Mouse (Mus musculus) adrenal gland, postnatal 36 days (tissue): ENCODE results near the gene Pds5b. TPM values are rescaled to one million over a fixed set of nuclear protein-coding genes. Genes with fewer than 3 reads are reported as not detected.
"Not testable (repeated sequence)": the region's sequence is repeated elsewhere in the genome, so short reads cannot be mapped to it uniquely, and the experiment has no call there.

Experiments
- DNase-seq, 2 experiments: peaks; one replicate each; pipeline ENCODE4 v3.0.0; 2021; ENCODE audit warnings: mixed read lengths in 1 of 2
- total RNA-seq, 2 experiments: library from RNA; stranded (reverse); gene quantifications; 2 replicates each; pipeline ENCODE4 v1.2.3; 2021

Pds5b gene
- total RNA-seq, 2 experiments from 2014 or later: 24.9 to 25.4 TPM

DNA sequence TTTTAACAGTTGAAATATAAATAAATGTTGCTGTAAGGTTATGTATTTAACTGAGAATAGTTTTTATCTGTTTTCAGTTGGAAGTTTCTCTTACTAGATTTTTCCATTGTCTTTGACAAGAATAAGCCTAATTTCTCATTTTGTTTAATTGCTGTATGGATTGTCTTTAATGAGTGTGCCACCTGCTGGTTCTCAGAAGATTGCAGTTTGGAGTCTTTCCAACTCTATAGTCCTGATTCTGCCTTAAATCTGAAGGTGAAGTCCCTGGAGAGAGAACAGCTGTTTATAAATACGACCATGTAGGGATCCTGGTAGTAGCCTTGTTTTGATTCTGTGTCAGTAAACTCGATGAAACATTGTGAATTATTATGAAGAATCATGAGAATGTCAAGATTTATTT, 29.2 kb downstream of the Pds5b start:
- peak; percentile 23 to 56 for DNase-seq

DNA sequence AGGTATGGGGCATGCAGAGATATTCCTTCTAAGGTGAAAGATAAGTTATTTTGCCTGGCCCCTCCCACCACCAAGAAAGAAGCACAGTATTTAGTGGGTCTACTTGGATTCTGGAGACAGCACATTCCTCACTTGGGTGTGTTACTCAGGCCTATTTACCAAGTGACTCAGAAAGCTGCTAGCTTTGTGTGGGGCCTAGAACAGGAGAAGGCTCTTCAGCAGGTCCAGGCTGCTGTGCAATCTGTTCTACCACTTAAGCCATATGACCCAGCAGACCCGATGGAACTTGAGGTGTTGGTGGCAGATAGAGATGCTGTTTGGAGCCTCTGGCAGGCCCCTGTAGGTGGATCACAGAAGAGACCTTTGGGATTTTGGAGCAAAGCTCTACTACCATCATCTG, 33.1 kb downstream of the Pds5b start:
- not testable (repeated sequence) for DNase-seq

DNA sequence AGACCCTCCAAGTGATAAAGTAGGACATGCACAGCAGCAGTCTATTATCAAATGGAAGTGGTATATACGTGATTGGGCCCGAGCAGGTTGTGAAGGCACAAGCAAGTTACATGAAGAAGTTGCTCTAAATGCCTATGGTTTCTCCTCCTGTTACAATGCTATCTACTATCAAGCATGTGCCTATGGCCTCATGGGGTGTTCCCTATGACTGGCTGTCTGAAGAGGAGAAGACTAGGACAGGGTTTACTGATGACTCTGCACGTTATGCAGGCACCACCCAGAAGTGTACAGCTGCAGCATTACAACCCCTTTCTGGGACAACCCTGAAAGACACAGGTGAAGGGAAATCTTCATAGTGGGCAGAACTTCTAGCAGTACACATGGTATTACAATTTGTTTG, 33.6 kb downstream of the Pds5b start:
- DNase-seq: not testable (repeated sequence)

DNA sequence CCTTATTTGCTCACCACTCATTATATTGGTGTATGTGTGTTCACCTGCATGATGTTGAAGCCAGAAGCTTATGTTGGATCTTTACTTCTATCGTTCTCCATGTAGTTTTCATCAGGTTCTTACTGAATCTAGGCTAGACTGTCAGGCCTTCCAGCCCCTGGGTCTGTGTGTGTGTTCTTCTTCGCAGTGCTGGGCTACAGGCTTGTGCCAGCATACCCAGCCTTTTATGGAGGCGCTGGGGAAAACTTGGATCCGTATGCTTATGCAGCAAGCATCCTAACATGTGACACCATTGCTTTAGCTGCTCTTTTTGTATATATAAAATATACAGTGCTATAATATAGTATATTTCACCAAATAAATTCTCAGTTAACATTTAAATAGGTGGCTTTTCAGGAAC, 38.0 kb downstream of the Pds5b start:
- DNase-seq: no peak

DNA sequence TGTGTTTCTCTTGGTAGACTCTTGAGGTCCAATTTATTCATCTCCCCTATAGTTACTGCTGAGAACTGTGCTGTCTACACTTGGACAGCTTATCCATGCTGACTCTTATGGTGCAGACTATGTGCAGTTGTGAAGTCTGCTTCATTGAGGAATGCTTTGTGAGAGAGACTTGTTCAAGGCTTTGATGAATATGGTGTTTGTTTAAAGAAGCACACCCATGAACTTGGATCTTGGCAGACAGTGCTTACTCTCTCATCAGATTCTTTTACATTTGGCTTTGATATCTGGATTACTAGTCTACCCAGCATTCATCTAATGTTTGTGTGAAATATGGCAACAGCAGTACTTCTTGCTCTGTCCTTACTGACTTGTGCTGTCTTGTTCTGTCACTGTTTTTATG, 39.9 kb downstream of the Pds5b start:
- no peak for DNase-seq

DNA sequence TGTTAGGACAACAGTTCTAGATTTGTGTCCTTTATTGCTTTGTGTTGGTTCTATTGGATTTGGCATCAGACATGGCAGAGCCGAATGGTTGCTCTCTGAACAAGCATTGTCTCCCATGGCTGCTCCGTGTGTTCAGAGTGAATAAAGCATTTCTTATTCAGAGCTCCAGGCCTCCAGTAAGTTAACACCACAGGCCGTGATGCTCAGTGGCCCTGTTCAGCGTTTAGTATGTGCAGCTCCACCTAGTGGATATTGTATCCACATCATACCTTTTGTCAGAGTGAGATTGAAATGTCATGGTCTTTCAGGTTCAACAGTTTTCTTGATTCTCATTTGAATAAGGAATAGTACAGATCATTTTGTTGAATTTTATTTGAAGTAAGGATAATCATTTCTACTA, 44.2 kb downstream of the Pds5b start:
- peak; percentile 12 to 28 for DNase-seq

GRCm38 (mm10) chr5:150724641-150725040, 51.1 kb downstream of the Pds5b start:
- DNase-seq: no peak

GRCm38 (mm10) chr5:150737028-150737427, 63.5 kb downstream of the Pds5b start:
- DNase-seq: not testable (repeated sequence)

DNA sequence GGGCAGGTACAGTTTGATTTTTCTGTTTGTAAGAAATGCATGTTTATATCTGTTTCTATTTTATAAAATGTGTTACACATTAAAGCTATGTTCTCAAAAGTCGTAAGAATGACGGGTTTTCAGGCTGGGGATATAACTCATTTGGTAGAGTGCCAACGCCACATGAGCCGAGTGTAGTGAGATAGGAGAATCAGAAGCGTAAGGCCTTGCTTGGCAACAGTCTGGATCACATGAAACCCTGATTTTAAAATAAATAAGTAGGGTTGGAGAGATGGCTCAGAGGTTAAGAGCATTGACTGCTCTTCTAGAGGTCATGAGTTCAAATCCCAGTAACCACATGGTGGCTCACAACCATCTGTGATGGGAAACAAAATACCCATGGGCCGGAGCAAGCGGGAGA, 65.8 kb downstream of the Pds5b start:
- DNase-seq: no peak

DNA sequence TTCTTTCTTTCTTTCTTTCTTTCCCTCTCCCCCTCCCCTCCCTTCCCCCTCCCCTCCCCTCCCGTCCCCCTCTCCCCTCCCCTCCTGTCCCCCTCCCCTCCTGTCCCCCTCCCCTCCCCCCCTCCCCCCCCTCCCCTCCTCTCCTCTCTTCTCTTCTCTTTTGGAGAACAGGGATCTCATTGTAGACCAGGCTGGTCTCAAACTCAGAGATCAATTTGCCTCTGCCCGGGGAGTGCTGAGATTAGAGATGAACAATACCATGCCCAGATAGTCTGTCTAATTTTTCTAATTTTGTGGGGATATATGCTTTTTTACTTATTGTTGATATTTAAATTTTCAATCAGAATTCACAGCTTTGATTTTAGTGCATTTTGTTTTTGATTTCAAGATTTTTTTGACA, 67.1 kb downstream of the Pds5b start:
- DNase-seq: no peak

GRCm38 (mm10) chr5:150756623-150757022, 83.1 kb downstream of the Pds5b start:
- DNase-seq: no peak

DNA sequence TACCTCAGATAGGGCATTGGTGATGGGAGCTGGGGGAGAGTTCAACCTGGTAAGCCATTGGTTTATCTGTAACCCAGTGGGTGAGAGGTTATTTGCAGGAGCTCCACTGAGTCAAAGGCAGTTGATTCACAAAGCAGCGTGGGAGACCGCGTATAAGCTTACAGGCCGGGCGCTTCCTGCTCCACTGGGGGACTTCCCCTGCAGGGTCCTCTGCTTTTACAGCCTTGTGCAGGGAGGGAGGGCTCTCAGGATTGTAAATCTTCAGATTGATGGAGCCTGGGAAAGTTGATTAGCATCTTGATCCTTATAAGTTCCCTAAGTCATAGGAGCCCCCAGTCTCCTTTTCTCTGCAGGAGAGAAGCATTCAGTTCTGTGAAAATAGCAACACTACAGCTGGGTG, 98.9 kb downstream of the Pds5b start:
- DNase-seq: no peak

DNA sequence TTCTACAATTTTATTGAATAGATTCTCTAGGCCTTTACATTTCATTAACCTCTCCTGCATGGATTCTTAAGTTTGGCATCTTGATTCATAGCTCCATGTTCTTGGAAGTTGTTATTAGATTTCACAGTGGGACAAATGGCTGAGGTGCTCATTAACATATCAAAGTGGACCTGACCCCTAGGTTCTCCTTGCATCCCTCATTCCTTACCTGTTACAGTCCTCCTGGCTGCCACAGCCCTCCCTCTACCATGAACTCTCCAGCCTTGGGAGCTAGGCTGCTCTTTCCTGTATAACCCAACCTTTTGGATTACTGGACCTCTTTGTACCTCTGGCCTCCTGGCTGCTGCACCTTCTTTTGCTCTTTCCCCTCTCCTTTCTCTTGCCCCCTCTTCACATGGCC, 99.5 kb downstream of the Pds5b start:
- no peak for DNase-seq

DNA sequence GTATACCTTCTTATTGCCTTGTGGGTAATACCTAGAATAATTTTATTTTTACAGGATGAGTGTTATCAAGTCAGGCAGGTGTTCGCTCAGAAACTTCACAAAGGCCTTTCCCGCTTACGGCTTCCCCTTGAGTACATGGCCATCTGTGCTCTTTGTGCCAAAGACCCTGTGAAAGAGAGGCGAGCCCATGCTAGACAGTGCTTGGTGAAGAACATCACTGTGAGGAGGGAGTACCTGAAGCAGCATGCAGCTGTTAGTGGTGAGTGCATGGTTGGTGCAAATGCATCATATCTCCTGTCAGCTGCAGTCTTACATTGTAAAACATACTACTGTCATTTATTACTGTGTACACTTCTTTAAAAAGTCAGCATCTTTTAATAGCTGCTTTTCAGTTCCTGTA, 114.7 kb downstream of the Pds5b start:
- no peak for DNase-seq

DNA sequence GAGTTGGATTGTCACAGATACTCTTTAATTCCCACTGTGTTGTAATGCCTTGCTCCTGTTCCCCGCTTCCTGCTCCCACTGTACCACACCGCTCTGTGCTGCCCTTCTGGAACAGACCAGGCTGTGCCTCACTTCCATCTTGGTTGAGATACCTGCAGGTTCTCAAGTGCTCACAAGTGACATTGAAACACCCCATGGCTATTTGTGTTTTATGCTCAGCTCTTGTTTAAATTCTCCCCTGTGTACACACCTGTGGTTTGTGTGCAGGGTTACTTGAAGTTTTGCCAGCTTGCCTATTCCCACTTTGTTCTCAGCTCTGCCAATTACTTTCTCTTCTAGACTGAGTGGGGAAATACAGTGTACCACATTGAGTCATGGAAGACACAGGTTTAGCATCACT, 115.5 kb downstream of the Pds5b start:
- no peak for DNase-seq

- no peak for DNase-seq
Measured at GRCm38 (mm10) chr5:150794181-150794580, 120.6 kb downstream of the Pds5b start.

DNA sequence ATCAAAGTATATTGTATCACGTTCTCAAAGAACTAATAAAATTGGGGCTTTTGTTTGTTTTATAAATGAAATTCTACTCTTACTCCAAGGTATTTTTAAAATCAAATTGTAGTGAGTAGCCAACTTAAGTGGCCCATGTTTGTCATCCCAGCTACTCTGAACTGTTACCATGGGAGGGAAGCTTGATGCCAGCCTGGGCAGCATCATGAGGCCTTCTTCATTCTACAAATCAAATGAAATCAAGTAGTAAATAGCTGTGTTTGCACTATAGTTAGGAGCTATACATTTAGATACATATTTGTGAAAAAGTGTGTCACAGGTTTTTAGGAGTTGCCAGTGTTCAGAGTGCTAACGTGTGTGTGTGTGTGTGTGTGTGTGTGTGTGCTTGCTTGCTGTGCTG, 126.5 kb downstream of the Pds5b start:
- no peak for DNase-seq

DNA sequence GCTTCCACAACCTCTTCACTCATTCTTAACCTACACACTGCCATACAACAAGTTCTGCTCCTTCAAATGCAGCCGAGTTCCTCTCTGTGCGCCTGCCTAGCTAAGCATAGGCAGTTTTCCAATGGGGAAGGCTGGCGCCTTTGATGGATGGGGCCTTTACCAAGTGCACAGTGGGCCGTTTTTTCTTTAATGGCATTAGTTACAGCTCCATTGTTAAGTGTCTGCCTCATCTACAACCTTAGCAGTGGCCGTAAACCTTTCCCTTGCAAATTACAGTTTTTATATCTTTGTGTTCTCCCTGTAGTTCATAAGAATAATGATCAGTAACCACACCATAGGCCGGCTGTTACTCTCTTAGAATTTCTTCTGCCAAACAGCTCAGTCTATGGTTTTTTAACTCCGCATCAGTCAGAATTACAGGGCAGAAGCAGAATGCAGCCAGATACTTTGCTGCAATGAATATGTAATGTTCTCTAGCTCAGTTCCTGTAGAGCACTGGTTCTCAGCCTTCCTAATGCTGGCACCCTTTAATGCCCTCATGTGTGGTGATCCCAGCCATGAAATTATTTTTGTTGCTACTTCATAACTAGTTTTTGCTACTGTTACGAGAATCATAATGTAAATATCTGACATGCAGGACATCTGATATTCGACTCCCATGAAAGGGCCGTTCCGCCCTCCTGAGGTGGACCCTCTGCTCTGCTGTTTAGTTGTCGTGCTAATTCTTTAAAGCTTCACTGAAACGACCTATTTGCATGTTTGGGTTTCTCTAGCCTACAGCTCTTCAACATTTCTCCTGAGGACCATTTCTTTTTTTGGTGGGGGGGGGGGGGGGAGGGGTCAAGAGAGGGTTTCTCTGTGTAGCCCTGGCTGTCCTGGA, 140.8 kb downstream of the Pds5b start:
- no peak for DNase-seq

DNA sequence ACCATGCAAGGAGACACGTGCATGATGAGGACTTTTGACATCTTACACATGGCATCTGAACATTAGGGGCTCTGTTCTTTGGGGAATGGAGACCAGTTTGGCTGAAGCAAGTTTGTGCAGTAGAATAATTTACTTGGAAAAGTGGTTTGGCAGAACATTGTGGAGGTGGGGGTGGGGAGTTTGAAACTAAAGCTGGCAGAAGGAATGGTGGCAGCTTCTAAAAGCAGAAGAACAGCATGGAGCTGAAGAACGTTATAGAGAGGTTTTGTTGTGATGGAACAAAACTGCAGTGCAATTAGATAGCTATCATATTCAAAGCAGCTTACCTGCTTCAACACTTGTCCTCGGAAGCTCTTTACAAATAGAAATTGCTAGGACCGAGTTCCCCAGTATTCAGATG, 141.9 kb downstream of the Pds5b start:
- DNase-seq: no peak

GRCm38 (mm10) chr5:150816775-150817174, 143.2 kb downstream of the Pds5b start:
- no peak for DNase-seq

DNA sequence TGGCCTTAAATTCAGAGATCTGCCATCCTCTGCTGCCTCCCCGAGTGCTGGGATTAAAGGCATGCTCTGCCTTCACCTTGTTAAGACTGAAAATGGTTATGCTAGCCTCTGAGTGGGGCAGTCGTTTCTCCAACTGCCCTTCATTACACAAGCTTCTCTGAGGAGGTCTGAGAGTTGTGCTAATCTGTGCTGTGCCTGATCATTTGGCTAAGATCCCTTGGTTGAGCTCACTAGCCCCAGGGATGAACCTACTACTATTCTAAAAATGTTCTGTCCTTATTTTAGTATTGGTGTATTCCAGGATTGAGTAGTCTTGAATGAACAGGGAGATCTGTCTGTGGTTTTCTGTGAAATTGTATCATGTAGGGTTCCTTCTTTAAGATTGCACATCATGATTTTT, 144.5 kb downstream of the Pds5b start:
- DNase-seq: no peak

DNA sequence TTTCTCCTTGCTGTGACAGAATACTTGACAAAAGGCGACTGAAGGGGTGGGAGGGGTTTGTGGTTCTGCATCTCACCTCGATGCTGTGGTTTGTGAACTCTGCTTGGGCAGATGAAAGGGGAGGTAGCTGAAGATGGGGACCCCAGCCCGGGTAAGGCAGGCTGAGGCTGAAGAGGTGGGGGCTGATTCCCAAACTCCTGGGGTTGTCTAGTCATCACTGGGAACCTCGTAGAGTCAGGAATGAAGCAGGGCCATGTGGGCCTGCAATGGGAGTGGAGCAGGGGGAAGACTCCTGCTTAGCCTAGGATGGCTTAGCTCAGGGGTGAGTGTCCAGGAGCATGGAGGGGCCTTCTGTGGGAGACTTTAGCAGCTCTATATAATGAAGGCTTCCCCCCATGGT, 145.3 kb downstream of the Pds5b start:
- no peak for DNase-seq

DNA sequence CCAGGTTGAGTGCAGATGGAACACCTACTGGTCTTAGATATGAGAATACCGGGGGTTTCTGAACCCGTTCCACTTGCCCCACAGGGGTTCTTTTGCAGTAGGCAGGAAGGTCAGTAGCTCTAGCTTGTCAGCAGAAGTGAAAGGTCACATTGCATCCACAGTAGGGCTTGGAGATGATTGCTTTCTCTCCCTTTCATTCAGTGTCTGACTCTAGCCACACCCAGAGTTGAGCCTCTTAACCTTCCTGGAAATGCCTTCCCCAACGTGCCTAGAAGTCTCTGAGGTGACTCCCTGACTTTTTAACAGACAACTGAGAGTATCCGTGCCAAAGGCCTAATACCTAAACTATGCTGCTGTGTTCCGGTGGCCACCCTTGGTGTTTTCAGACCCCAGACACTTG, 146.0 kb downstream of the Pds5b start:
- DNase-seq: no peak

- no peak for DNase-seq
Measured at GRCm38 (mm10) chr5:150821152-150821551, 147.6 kb downstream of the Pds5b start.
